Mouse (Mus musculus): Measurements from ENCODE around the gene Fstl3. TPM values are rescaled to one million over a fixed set of nuclear protein-coding genes. Genes with fewer than 3 reads are reported as not detected.
"Not testable (repeated sequence)": the region's sequence is repeated elsewhere in the genome, so short reads cannot be mapped to it uniquely, and the experiment has no call there.

The Fstl3 gene
- polyA plus RNA-seq, 1 experiment from 2014 or later, result 2.8 TPM

- no peak for ATAC-seq (ENCODE audit: low read depth)
- peaks cover 59% of the 10 kb centered on the region for H3K36me3 ChIP-seq
- 95% methylated on average over 15 of the region's 15 CpGs for WGBS
Observed at GRCm38 (mm10) chr10:79743650-79744365, 33.3 kb upstream of the Fstl3 start.

GRCm38 (mm10) chr10:79745411-79745810, 31.7 kb upstream of the Fstl3 start:
- H3K4me2 ChIP-seq, result peak overlapping the region; percentile 79
- no peaks in the 10 kb centered on the region for H3K27me3 ChIP-seq
- peaks cover 16% of the 10 kb centered on the region for H3K4me1 ChIP-seq (replicated peaks)
- H3K9ac ChIP-seq, result peak overlapping the region; percentile 66; the same call in 1 of the 2 replicates
- no peaks in the 10 kb centered on the region for H3K9me3 ChIP-seq
- H3K4me3 ChIP-seq, result peak overlapping the region; percentile 53
- WGBS, result 94% methylated on average over 3 of the region's 3 CpGs
- ATAC-seq (ENCODE audit: low read depth), result no peak
- no peak overlapping the region for H3K27ac ChIP-seq (replicated peaks)
- H3K36me3 ChIP-seq, result peaks cover 43% of the 10 kb centered on the region

More at GRCm38 (mm10) chr10:79743650-79744365, 33.3 kb upstream of the Fstl3 start:
- Histone ChIP-seq H3K9me3 (peaks cover 15% of the 10 kb centered on the region; the same call in 1 of the 2 replicates), H3K4me2 (no peak overlapping the region), H3K9ac (no peak overlapping the region), H3K27ac (replicated peaks) (no peak overlapping the region), H3K4me3 (no peak overlapping the region), H3K4me1 (replicated peaks) (peaks cover 16% of the 10 kb centered on the region), H3K27me3 (no peaks in the 10 kb centered on the region)

GRCm38 (mm10) chr10:79745898-79746773, 30.9 kb upstream of the Fstl3 start, which contains the start of gene Polrmt:
Polrmt (minus strand) TSS chr10:79746581.
- ATAC-seq (ENCODE audit: low read depth), result peak; percentile 95
- Histone ChIP-seq H3K27ac (replicated peaks) (0 out of 2 replicates have a peak within 1 kb of the TSS, but pooled peaks have one; percentile 25), H3K9me3 (no peaks in the 10 kb centered on the region), H3K27me3 (no peaks in the 10 kb centered on the region), H3K4me2 (peak within 1 kb of the TSS; percentile 79), H3K36me3 (peaks cover 35% of the 10 kb centered on the region), H3K9ac (peak within 1 kb of the TSS; percentile 66), H3K4me1 (replicated peaks) (peaks cover 16% of the 10 kb centered on the region), H3K4me3 (peak within 1 kb of the TSS; percentile 53)
- 4% methylated on average over 38 of the region's 38 CpGs for WGBS

- 26% methylated on average over 6 of the region's 6 CpGs for WGBS
- Histone ChIP-seq H3K9me3 (no peaks in the 10 kb centered on the region), H3K9ac (peak overlapping the region; percentile 53; the same call in 1 of the 2 replicates), H3K27me3 (no peaks in the 10 kb centered on the region), H3K4me3 (peak overlapping the region; percentile 17), H3K4me2 (peak overlapping the region; percentile 79), H3K4me1 (replicated peaks) (peaks cover 16% of the 10 kb centered on the region), H3K27ac (replicated peaks) (0 out of 2 replicates have a peak overlapping the region, but pooled peaks have one; percentile 25), H3K36me3 (peaks cover 29% of the 10 kb centered on the region)
- peak; percentile 64 for ATAC-seq (ENCODE audit: low read depth)
Observed at GRCm38 (mm10) chr10:79746774-79747151, 30.3 kb upstream of the Fstl3 start.

GRCm38 (mm10) chr10:79748496-79748895, 28.6 kb upstream of the Fstl3 start:
- peaks cover 12% of the 10 kb centered on the region for H3K36me3 ChIP-seq
- H3K4me1 ChIP-seq (replicated peaks), result peaks cover 16% of the 10 kb centered on the region
- H3K4me3 ChIP-seq, result no peak overlapping the region
- H3K9me3 ChIP-seq, result no peaks in the 10 kb centered on the region
- H3K4me2 ChIP-seq, result no peak overlapping the region
- no peaks in the 10 kb centered on the region for H3K27me3 ChIP-seq
- H3K9ac ChIP-seq, result no peak overlapping the region
- ATAC-seq (ENCODE audit: low read depth), result no peak
- no peak overlapping the region for H3K27ac ChIP-seq (replicated peaks)
- WGBS, result 81% methylated on average over 6 of the region's 6 CpGs

- H3K27ac ChIP-seq (replicated peaks), result no peak within 1 kb of the TSS
- H3K4me1 ChIP-seq (replicated peaks), result peaks cover 10% of the 10 kb centered on the region
- ATAC-seq (ENCODE audit: low read depth), result peak; percentile 84
- peak within 1 kb of the TSS; percentile 70 for H3K4me2 ChIP-seq
- peaks cover 41% of the 10 kb centered on the region for H3K36me3 ChIP-seq
- peak within 1 kb of the TSS; percentile 69 for H3K9ac ChIP-seq
- H3K4me3 ChIP-seq, result peak within 1 kb of the TSS; percentile 42
- WGBS, result 2% methylated on average over 36 of the region's 36 CpGs
- no peaks in the 10 kb centered on the region for H3K9me3 ChIP-seq
- no peaks in the 10 kb centered on the region for H3K27me3 ChIP-seq
Observed at GRCm38 (mm10) chr10:79754856-79755516, 22.1 kb upstream of the Fstl3 start, which contains the start of gene Fgf22. Fgf22 (plus strand) TSS chr10:79755076.

GRCm38 (mm10) chr10:79755854-79756253, 21.2 kb upstream of the Fstl3 start:
- Histone ChIP-seq H3K9ac (0 out of 2 replicates have a peak overlapping the region, but pooled peaks have one; percentile 69), H3K4me3 (no peak overlapping the region), H3K27me3 (no peaks in the 10 kb centered on the region), H3K9me3 (no peaks in the 10 kb centered on the region), H3K4me2 (no peak overlapping the region; the same call in 1 of the 2 replicates), H3K36me3 (peaks cover 50% of the 10 kb centered on the region), H3K27ac (replicated peaks) (no peak overlapping the region), H3K4me1 (replicated peaks) (peaks cover 10% of the 10 kb centered on the region)
- WGBS, result 87% methylated on average over 3 of the region's 3 CpGs
- ATAC-seq (ENCODE audit: low read depth), result no peak

GRCm38 (mm10) chr10:79756660-79757059, 20.4 kb upstream of the Fstl3 start:
- Histone ChIP-seq H3K9ac (no peak overlapping the region), H3K27ac (replicated peaks) (no peak overlapping the region), H3K9me3 (no peaks in the 10 kb centered on the region), H3K27me3 (no peaks in the 10 kb centered on the region), H3K36me3 (peaks cover 58% of the 10 kb centered on the region), H3K4me1 (replicated peaks) (peaks cover 10% of the 10 kb centered on the region), H3K4me3 (no peak overlapping the region), H3K4me2 (no peak overlapping the region)
- WGBS, result 87% methylated on average over 24 of the region's 24 CpGs
- ATAC-seq (ENCODE audit: low read depth), result no peak

GRCm38 (mm10) chr10:79759675-79760074, 17.4 kb upstream of the Fstl3 start:
- not testable (repeated sequence) for H3K9ac ChIP-seq; H3K27ac ChIP-seq (replicated peaks); H3K4me3 ChIP-seq; ATAC-seq (ENCODE audit: low read depth); H3K4me2 ChIP-seq; H3K9me3 ChIP-seq; H3K27me3 ChIP-seq
- H3K36me3 ChIP-seq, result peaks cover 69% of the 10 kb centered on the region
- 89% methylated on average over 1 of the region's 1 CpGs for WGBS
- peaks cover 20% of the 10 kb centered on the region for H3K4me1 ChIP-seq (replicated peaks)

GRCm38 (mm10) chr10:79760603-79761143, 16.4 kb upstream of the Fstl3 start:
- no peaks in the 10 kb centered on the region for H3K27me3 ChIP-seq
- H3K4me2 ChIP-seq, result no peak overlapping the region
- no peak overlapping the region for H3K9ac ChIP-seq
- ATAC-seq (ENCODE audit: low read depth), result no peak
- H3K4me1 ChIP-seq (replicated peaks), result peaks cover 21% of the 10 kb centered on the region
- no peaks in the 10 kb centered on the region for H3K9me3 ChIP-seq
- WGBS, result 93% methylated on average over 11 of the region's 11 CpGs
- no peak overlapping the region for H3K4me3 ChIP-seq
- no peak overlapping the region for H3K27ac ChIP-seq (replicated peaks)
- H3K36me3 ChIP-seq, result peaks cover 68% of the 10 kb centered on the region

- H3K9ac ChIP-seq, result no peak overlapping the region
- WGBS, result 91% methylated on average over 3 of the region's 3 CpGs
- H3K9me3 ChIP-seq, result no peaks in the 10 kb centered on the region
- no peak overlapping the region for H3K4me2 ChIP-seq
- H3K27ac ChIP-seq (replicated peaks), result no peak overlapping the region
- peaks cover 31% of the 10 kb centered on the region for H3K4me1 ChIP-seq (replicated peaks)
- ATAC-seq (ENCODE audit: low read depth), result no peak
- H3K4me3 ChIP-seq, result no peak overlapping the region
- H3K27me3 ChIP-seq, result no peaks in the 10 kb centered on the region
- peaks cover 46% of the 10 kb centered on the region for H3K36me3 ChIP-seq
Observed at GRCm38 (mm10) chr10:79762875-79763274, 14.2 kb upstream of the Fstl3 start.

Measured in neural tube, embryonic 13.5 days (tissue).